Mouse (Mus musculus) embryonic facial prominence, embryonic 11.5 days (tissue): Measurements from ENCODE around the gene Rlf. TPM values are rescaled to one million over a fixed set of nuclear protein-coding genes. Genes with fewer than 3 reads are reported as not detected.
"Not testable (repeated sequence)": the region's sequence is repeated elsewhere in the genome, so short reads cannot be mapped to it uniquely, and the experiment has no call there.

Source experiments
- ATAC-seq: fragments of 200-750 bp; cut with Nextera tagmentation; replicated peaks from 2 replicates; pipeline ENCODE4 v1.8.0; 2017; ENCODE audit warnings: low read depth; ENCODE audit not compliant: insufficient number of reproducible peaks, low FRiP score, low TSS enrichment
- DNase-seq: peaks from one replicate; pipeline ENCODE4 v3.0.0-alpha.2; 2015; ENCODE audit warnings: low spot score
- H3K27ac ChIP-seq: fragments of 300-500 bp; sonication (generic); replicated peaks from 2 replicates; pipeline ENCODE4 v1.5.1; 2014; ENCODE audit warnings: mild to moderate bottlenecking, low read depth, low read length, control low read depth
- H3K27me3 ChIP-seq: fragments of 300-500 bp; sonication (generic); 2 replicates; pipeline ENCODE4 v1.6.1; 2014; ENCODE audit warnings: mild to moderate bottlenecking, low read length, moderate library complexity, mixed read lengths; ENCODE audit not compliant: control insufficient read depth, insufficient read depth
- H3K36me3 ChIP-seq: fragments of 300-500 bp; sonication (generic); replicated peaks from 2 replicates; pipeline ENCODE4 v1.6.1; 2014; ENCODE audit warnings: low read depth, mild to moderate bottlenecking, low read length, moderate library complexity, mixed read lengths; ENCODE audit not compliant: control insufficient read depth, insufficient read depth
- H3K4me1 ChIP-seq: fragments of 300-500 bp; sonication (generic); 2 replicates; pipeline ENCODE4 v1.6.1; 2014; ENCODE audit warnings: low read length, mixed read lengths; ENCODE audit not compliant: control insufficient read depth, insufficient read depth
- H3K4me2 ChIP-seq: fragments of 300-500 bp; sonication (generic); 2 replicates; pipeline ENCODE4 v1.6.1; 2014; ENCODE audit warnings: low read depth, mild to moderate bottlenecking, control low read depth, low read length, moderate library complexity
- H3K4me3 ChIP-seq: fragments of 300-500 bp; sonication (generic); 2 replicates; pipeline ENCODE4 v1.5.1; 2014; ENCODE audit warnings: low read depth, low read length, control low read depth
- H3K9ac ChIP-seq: fragments of 300-500 bp; sonication (generic); replicated peaks from 2 replicates; pipeline ENCODE4 v1.6.1; 2014; ENCODE audit warnings: mild to moderate bottlenecking, control low read depth, low read length
- H3K9me3 ChIP-seq: fragments of 300-500 bp; sonication (generic); replicated peaks from 2 replicates; pipeline ENCODE4 v1.6.1; 2016; ENCODE audit warnings: mild to moderate bottlenecking, low read length, inconsistent platforms, mixed read lengths; ENCODE audit not compliant: control insufficient read depth
- WGBS: fragments of 180-500 bp; shearing (Covaris S2); extraction: QIAGEN DNeasy Blood & Tissue Kit; methylation state at CpG from one replicate; pipeline ENCODE4 v1.1.7; 2014; 5-methylcytosine and 5-hydroxymethylcytosine counted together
- polyA plus RNA-seq: library from polyadenylated mRNA; unstranded; fragments of >200 nt; fragmentation: Nextera tagmentation; extraction: Ambion mirVana; gene quantifications from 2 replicates; pipeline ENCODE4 v1.2.1, GENCODE M21; 2014

Gene Rlf
- polyA plus RNA-seq, 1 experiment from 2014 or later = 24.8 TPM

- ATAC-seq = no peak
- no peak overlapping the region for H3K4me2 ChIP-seq
- no peak overlapping the region for H3K4me3 ChIP-seq
- no peak overlapping the region for H3K9ac ChIP-seq
- WGBS = 91% methylated on average over 2 of the region's 2 CpGs
- no peaks in the 10 kb centered on the region for H3K36me3 ChIP-seq
- no peak for DNase-seq
- no peaks in the 10 kb centered on the region for H3K4me1 ChIP-seq
- H3K9me3 ChIP-seq = no peaks in the 10 kb centered on the region
- H3K27ac ChIP-seq = no peak overlapping the region
- no peaks in the 10 kb centered on the region for H3K27me3 ChIP-seq
Measured at GRCm38 (mm10) chr4:121196205-121196604, 18.7 kb downstream of the Rlf start.

- no peaks in the 10 kb centered on the region for H3K9me3 ChIP-seq
- DNase-seq = no peak
Measured at GRCm38 (mm10) chr4:121194736-121195135, 20.1 kb downstream of the Rlf start.

GRCm38 (mm10) chr4:121192306-121192705 lies 22.6 kb downstream of the Rlf start:
- Histone ChIP-seq H3K27me3 (no peaks in the 10 kb centered on the region), H3K4me2 (no peak overlapping the region), H3K36me3 (no peaks in the 10 kb centered on the region; the same call in 1 of the 2 replicates), H3K9ac (no peak overlapping the region), H3K9me3 (no peaks in the 10 kb centered on the region), H3K4me3 (no peak overlapping the region), H3K27ac (no peak overlapping the region), H3K4me1 (no peaks in the 10 kb centered on the region)
- WGBS = 91% methylated on average over 2 of the region's 2 CpGs
- no peak for DNase-seq
- ATAC-seq = no peak

More at GRCm38 (mm10) chr4:121194736-121195135, 20.1 kb downstream of the Rlf start:
- H3K4me1 ChIP-seq = no peaks in the 10 kb centered on the region
- H3K9ac ChIP-seq = no peak overlapping the region
- no peak overlapping the region for H3K27ac ChIP-seq
- no peaks in the 10 kb centered on the region for H3K27me3 ChIP-seq
- no peaks in the 10 kb centered on the region for H3K36me3 ChIP-seq
- no peak overlapping the region for H3K4me2 ChIP-seq
- no peak for ATAC-seq
- no peak overlapping the region for H3K4me3 ChIP-seq

- no peaks in the 10 kb centered on the region; the same call in 1 of the 2 replicates for H3K36me3 ChIP-seq
- no peaks in the 10 kb centered on the region for H3K9me3 ChIP-seq
- no peak overlapping the region for H3K4me2 ChIP-seq
- WGBS = 91% methylated on average over 3 of the region's 3 CpGs
- no peaks in the 10 kb centered on the region for H3K4me1 ChIP-seq
- ATAC-seq (no peak), DNase-seq (no peak)
- H3K4me3 ChIP-seq = no peak overlapping the region
- no peak overlapping the region for H3K9ac ChIP-seq
- H3K27me3 ChIP-seq = no peaks in the 10 kb centered on the region
- H3K27ac ChIP-seq = no peak overlapping the region
Measured at GRCm38 (mm10) chr4:121189341-121189740, 25.5 kb downstream of the Rlf start.

DNA sequence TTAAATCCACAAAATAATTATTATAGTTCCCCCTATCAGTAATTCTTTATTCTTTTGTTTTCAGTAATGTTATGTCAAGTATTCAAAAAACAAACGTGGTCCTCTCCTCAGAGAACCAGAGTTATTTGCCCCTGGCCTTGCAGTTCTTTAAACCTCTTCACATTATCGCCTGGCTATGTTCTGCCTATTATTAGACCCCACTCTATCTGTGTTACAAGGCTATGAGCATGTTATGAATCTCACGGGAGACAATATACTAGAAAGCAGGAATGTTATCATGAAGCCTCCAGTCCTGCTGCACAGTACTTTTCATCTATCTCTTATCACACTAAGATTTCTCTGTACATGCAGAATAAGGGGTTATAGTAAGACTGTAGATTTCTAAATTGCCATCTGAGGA lies 35.2 kb downstream of the Rlf start:
- no peaks in the 10 kb centered on the region for H3K27me3 ChIP-seq
- ATAC-seq = no peak
- H3K4me1 ChIP-seq = no peaks in the 10 kb centered on the region
- H3K9ac ChIP-seq = no peak overlapping the region
- H3K27ac ChIP-seq = no peak overlapping the region
- no peak overlapping the region for H3K4me3 ChIP-seq
- DNase-seq = no peak
- no peaks in the 10 kb centered on the region for H3K9me3 ChIP-seq
- H3K36me3 ChIP-seq = no peaks in the 10 kb centered on the region; the same call in 1 of the 2 replicates
- WGBS = 92% methylated on average over 3 of the region's 3 CpGs
- H3K4me2 ChIP-seq = no peak overlapping the region

DNA sequence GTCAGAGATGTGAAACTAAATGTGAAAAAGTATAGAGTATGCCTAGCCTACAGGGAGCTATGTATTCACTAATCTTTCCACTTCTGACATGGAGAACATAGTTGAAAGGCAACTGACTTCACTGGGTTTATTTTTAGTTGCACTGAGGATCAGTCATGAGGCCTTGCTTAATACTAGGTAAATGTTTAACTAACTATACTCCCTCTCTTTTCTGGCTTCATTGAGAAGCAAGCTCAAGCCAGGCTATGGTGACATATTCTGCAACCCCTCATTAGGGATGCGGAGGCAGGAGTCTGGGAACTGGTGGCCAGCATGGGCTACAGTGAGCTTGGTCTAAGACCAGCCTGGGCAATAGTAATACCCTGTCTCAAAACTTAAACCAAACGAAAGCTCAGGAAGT lies 47.2 kb downstream of the Rlf start:
- H3K27ac ChIP-seq = no peak overlapping the region

GRCm38 (mm10) chr4:121166697-121167096 lies 48.2 kb downstream of the Rlf start:
- not testable (repeated sequence) for DNase-seq, ATAC-seq, H3K4me1 ChIP-seq, H3K9me3 ChIP-seq, H3K4me2 ChIP-seq, H3K9ac ChIP-seq, H3K27ac ChIP-seq, H3K36me3 ChIP-seq, H3K4me3 ChIP-seq, H3K27me3 ChIP-seq
- 83% methylated on average over 3 of the region's 5 CpGs for WGBS

More for the DNA sequence above, 47.2 kb downstream of the Rlf start:
- no peaks in the 10 kb centered on the region for H3K9me3 ChIP-seq
- H3K4me1 ChIP-seq = no peaks in the 10 kb centered on the region
- no peaks in the 10 kb centered on the region for H3K27me3 ChIP-seq
- no peak overlapping the region for H3K4me2 ChIP-seq
- DNase-seq = no peak
- H3K9ac ChIP-seq = no peak overlapping the region
- ATAC-seq = no peak
- H3K36me3 ChIP-seq = no peaks in the 10 kb centered on the region
- 97% methylated on average over 2 of the region's 2 CpGs for WGBS
- H3K4me3 ChIP-seq = no peak overlapping the region

DNA sequence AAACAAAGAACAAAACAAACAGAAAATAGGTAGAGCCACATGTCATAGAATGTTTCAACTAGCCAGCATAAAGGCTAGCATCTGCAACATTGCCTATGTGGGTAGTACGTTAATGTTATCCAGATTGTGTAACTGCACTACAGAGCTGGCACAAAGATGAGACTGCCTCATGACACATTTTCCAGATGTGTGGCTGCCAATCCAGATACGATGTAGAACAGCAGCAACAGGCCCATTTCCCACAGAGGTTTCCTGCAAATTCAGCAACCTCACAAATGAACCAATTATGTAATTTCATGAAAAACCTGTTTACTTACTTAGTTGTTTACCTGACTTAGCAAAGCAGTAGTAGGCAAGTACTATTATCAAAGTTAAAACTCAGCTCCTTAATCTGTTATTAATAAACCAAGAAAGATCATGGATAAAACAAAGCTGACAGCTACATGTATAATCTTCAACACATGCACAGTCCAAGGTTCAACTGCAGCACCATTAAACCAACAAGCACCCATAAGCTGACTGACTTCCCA lies 51.3 kb downstream of the Rlf start:
- H3K27me3 ChIP-seq = no peaks in the 10 kb centered on the region
- WGBS = 87% methylated on average over 2 of the region's 2 CpGs
- H3K4me2 ChIP-seq = no peak overlapping the region
- H3K4me3 ChIP-seq = no peak overlapping the region
- no peak overlapping the region for H3K9ac ChIP-seq
- no peak for ATAC-seq
- H3K36me3 ChIP-seq = no peaks in the 10 kb centered on the region
- no peak for DNase-seq
- H3K9me3 ChIP-seq = no peaks in the 10 kb centered on the region
- H3K4me1 ChIP-seq = no peaks in the 10 kb centered on the region
- no peak overlapping the region for H3K27ac ChIP-seq
